Mouse (Mus musculus): ENCODE data around the gene Plk5. TPM values are rescaled to one million over a fixed set of nuclear protein-coding genes. Genes with fewer than 3 reads are reported as not detected.

Gene Plk5
- polyA plus RNA-seq, 1 experiment from 2014 or later: not detected

DNA sequence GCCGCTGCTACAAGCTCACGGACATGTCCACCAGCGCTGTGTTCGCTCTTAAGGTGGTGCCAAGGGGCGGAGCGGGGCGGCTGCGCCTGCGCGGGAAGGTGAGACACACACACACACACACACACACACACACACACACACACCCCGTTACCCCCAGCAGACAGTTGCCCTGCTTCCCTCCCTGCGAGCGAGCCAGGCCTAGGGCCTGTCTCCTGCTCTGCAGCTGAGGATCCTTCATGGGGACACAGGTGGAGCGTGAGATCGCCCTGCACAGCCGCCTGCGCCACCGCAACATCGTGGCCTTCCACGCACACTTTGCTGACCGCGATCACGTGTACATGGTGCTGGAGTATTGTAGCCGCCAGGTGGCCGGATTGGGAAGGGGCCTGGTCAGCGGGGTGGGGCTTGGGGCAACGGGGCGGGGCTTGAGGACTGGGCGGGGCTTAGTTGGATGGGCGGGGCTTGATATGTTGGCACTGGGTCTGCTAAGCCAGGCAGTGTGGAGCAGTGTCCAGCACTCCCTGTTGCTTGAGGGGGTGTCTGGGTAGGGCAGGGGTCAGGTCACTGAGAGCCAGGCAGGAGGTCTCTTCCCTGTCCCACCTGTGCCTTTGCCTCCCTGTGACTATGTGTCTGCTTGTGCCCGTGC is 1.9 kb downstream of the Plk5 start:
- no peak overlapping the region for H3K4me3 ChIP-seq (ENCODE audit: inconsistent target)
- whole genome bisulfite sequencing (ENCODE audit: missing documents): 8% methylated on average over 30 of the region's 31 CpGs
- no peaks in the 10 kb centered on the region for H3K79me2 ChIP-seq (ENCODE audit: inconsistent target)
- no peaks in the 10 kb centered on the region for H3K36me3 ChIP-seq (ENCODE audit: inconsistent target)
- no peak overlapping the region for H3K27ac ChIP-seq

DNA sequence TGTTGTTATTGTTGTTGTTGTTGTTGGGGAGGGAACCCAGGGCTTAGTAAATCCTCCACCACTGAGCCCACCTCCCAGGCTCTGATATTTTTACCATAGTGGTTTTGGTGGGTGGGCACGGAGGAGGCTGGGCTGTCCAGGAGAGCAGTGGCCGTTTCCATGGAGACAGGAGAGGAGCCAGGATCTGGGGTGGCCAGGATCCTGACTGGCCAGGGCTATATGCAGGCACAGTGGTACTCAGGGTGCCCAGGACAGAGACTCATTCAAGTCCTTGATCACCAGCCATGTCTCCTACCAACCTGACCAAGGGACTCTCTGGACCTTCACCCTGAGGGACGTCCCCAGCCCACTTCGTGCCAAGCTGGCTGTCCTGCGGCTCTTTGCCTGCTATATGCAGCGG is 7.5 kb downstream of the Plk5 start:
- 57% methylated on average over 6 of the region's 6 CpGs for whole genome bisulfite sequencing (ENCODE audit: missing documents)
- no peaks in the 10 kb centered on the region for H3K79me2 ChIP-seq (ENCODE audit: inconsistent target)
- H3K36me3 ChIP-seq (ENCODE audit: inconsistent target): no peaks in the 10 kb centered on the region
- H3K4me3 ChIP-seq (ENCODE audit: inconsistent target): no peak overlapping the region
- H3K27ac ChIP-seq: no peak overlapping the region

DNA sequence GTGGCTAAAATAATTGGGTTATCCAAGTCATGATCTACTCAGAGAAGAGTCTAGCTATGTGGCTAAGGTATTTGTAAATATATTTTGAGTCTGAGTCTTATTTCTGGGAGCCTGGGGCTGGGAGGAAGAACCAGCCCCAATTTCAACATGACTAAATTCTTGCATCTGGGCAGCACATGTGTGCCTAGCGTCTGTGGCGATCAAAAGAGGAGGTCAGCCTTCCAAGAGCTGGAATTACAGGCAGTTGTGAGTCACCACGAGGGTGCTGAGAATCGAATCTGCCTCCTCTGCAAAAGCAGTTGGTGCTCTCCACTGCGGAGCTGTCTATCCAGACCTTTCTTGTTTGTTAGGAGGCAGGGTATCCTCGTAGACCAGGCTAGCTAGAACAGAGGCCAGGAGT is 9.5 kb downstream of the Plk5 start:
- H3K36me3 ChIP-seq (ENCODE audit: inconsistent target): no peaks in the 10 kb centered on the region
- no peaks in the 10 kb centered on the region for H3K79me2 ChIP-seq (ENCODE audit: inconsistent target)
- no peak overlapping the region for H3K4me3 ChIP-seq (ENCODE audit: inconsistent target)
- H3K27ac ChIP-seq: no peak overlapping the region
- 81% methylated on average over 6 of the region's 6 CpGs for WGBS (ENCODE audit: missing documents)

DNA sequence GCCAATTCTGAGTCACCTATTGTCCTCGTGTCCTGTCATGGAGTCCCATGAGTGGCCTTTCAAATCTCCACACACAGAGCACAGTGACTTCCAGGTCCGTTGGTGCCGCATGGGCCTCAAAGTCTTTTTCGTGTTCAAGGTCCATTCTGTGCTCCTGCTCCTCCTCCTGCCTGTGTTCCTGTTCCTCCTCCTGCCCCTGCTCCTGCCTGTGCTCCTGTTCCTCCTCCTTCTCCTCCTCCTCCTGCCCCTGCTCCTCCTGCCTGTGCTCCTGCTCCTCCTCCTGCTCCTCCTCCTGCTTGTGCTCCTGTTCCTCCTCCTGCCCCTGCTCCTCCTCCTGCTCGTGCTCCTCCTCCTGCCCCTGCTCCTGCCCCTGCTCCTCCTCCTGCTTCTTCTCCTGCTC is 11.7 kb downstream of the Plk5 start:
- WGBS (ENCODE audit: missing documents): 58% methylated on average over 4 of the region's 5 CpGs
- H3K4me3 ChIP-seq (ENCODE audit: inconsistent target): no peak overlapping the region
- no peak overlapping the region for H3K27ac ChIP-seq
- H3K79me2 ChIP-seq (ENCODE audit: inconsistent target): no peaks in the 10 kb centered on the region
- H3K36me3 ChIP-seq (ENCODE audit: inconsistent target): no peaks in the 10 kb centered on the region

DNA sequence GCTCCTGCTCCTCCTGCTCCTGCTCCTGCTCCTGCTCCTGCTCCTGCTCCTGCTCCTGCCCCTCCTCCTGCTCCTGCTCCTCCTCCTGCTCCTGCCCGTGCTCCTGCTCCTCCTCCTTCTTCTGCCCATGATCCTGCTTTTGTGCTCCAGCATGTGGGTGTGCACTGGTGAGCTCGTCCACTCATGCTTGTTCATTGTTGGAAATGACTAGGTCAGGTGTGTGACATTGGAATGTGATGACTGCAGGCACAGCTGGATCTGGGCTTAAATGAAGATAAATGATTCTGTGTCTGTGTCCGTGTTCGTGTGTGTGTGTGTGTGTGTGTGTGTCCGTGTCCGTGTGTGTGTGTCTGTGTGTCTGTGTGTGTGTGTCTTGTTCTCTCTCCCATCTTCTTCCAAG is 12.1 kb downstream of the Plk5 start:
- WGBS (ENCODE audit: missing documents): 91% methylated on average over 6 of the region's 6 CpGs
- H3K4me3 ChIP-seq (ENCODE audit: inconsistent target): no peak overlapping the region
- H3K79me2 ChIP-seq (ENCODE audit: inconsistent target): no peaks in the 10 kb centered on the region
- no peak overlapping the region for H3K27ac ChIP-seq
- no peaks in the 10 kb centered on the region for H3K36me3 ChIP-seq (ENCODE audit: inconsistent target)

DNA sequence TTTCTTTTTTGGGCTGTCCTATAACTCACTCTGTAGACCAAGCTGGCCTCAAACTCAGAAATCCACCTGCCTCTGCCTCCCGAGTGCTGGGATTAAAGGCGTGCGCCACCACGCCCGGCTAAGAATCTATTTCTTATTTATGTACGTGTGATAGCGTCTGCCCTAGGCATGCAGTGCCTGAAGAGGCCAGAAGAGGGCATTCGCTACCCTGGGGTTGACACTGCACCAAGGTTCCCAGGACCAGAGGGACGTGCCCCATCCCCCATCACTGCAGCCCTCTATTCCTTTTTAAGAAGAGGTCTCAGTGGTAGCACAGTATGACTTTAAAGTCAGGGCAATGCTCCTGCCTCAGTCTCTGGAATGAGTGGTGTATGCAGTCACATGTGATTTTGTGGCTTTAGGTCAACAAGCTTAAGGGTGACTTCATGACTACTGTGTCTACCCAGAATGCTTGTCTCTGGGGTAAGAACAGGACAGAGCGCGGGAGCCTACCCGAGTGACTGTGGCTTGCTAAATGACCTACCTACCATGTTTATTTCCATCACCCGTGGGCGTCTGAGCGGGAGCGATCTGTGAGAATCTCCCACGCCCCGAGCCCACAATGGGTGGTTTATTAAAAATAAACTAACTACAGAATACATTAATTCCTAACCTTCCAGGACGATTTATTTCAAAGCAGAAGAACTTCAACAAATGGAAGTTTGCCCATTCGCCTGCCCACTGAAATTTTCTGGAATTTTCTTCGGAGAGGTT is 13.9 kb downstream of the Plk5 start:
- WGBS (ENCODE audit: missing documents): 83% methylated on average over 21 of the region's 21 CpGs
- H3K4me3 ChIP-seq (ENCODE audit: inconsistent target): no peak overlapping the region
- H3K27ac ChIP-seq: no peak overlapping the region
- H3K79me2 ChIP-seq (ENCODE audit: inconsistent target): no peaks in the 10 kb centered on the region
- no peaks in the 10 kb centered on the region for H3K36me3 ChIP-seq (ENCODE audit: inconsistent target)

DNA sequence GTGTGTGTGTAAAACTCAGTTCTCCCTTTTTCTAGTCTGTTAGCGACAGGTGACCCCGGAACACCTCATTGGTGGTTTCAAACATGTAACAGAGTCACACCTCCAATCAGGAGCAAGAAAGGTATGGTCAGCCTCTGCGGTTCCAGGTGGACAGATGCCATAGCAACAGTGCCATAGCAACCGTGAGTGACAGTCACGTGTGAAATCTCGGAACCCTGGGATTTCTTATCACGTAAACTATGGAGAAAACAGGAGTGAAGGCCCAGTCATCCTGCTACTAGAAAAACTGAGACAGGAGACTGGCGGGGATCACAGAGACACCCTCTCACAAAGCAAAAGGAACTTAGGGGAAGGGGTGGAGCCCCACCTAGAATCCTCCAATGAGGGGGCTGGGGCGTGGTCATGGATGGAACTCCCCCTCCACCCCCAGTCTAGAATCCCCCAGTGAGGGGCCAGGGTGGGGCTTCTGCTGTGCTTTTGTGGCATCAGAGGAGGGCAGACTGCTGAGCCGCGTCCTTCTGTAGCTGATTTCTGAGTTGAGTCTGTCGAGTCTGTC is 15.2 kb downstream of the Plk5 start:
- H3K36me3 ChIP-seq (ENCODE audit: inconsistent target): no peaks in the 10 kb centered on the region
- no peak overlapping the region for H3K27ac ChIP-seq
- no peak overlapping the region for H3K4me3 ChIP-seq (ENCODE audit: inconsistent target)
- 9% methylated on average over 12 of the region's 12 CpGs for WGBS (ENCODE audit: missing documents)
- H3K79me2 ChIP-seq (ENCODE audit: inconsistent target): no peaks in the 10 kb centered on the region

DNA sequence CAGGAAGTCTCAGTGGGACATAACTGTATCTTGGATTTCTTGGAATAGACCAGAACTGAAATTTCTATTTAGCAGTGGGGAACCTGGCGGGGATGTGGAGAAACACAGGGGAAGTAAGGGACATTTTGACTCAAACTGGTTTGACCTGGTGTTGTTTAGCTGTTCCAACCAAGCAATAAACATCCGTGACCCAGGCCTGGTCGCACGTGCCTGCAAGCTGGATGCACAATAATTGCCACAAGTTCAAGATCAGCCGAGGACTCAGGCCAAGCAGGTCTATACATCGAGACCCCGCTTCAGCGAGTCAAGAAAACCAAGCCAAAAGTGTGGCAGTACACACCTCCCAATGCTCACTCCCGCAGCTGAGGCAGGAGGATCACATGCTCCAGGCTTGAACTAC is 15.7 kb downstream of the Plk5 start:
- Histone ChIP-seq H3K4me3 (ENCODE audit: inconsistent target) (no peak overlapping the region), H3K36me3 (ENCODE audit: inconsistent target) (no peaks in the 10 kb centered on the region), H3K27ac (no peak overlapping the region), H3K79me2 (ENCODE audit: inconsistent target) (no peaks in the 10 kb centered on the region)
- 73% methylated on average over 9 of the region's 9 CpGs for WGBS (ENCODE audit: missing documents)

DNA sequence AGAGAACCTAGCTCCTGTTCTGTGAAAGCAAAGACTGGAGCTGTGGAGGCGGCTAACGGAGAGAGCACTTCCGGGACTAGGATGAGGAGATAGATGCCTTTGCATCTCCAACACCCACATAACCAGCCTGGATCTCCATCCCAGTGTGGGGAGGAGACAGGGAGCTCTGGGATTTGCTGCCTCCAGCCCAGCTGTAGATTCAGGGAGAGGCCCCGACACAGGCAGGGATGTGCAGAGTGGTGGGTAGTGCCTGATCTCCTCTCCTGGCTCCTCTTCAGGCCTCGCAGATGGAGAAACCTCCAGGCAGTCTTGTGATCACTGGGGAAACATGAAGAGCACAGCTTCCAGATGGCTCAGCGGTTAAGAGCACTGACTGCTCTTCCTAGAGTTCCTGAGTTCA is 16.4 kb downstream of the Plk5 start:
- 92% methylated on average over 6 of the region's 6 CpGs for WGBS (ENCODE audit: missing documents)
- no peak overlapping the region for H3K27ac ChIP-seq
- no peak overlapping the region for H3K4me3 ChIP-seq (ENCODE audit: inconsistent target)
- no peaks in the 10 kb centered on the region for H3K36me3 ChIP-seq (ENCODE audit: inconsistent target)
- H3K79me2 ChIP-seq (ENCODE audit: inconsistent target): no peaks in the 10 kb centered on the region

DNA sequence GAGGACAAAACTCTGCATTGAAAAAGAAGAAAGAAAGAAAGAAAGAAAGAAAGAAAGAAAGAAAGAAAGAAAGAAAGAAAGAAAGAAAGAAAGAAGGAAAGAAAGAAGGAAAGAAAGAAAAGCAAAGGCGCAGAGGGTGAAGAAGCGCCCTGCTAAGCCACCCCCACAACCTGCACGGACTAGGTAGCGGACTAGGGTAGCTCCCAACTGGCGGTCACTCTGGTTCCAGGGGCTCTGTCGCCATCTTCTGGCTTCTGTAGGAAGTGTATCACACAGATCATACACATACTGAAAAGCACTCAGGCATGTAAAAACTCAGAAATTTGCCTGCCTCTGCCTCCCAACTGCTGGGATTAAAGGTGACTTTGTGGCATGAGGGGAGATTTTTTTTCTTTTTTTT is 17.8 kb downstream of the Plk5 start:
- Histone ChIP-seq H3K27ac (no peak overlapping the region), H3K79me2 (ENCODE audit: inconsistent target) (no peaks in the 10 kb centered on the region), H3K4me3 (ENCODE audit: inconsistent target) (no peak overlapping the region), H3K36me3 (ENCODE audit: inconsistent target) (no peaks in the 10 kb centered on the region)
- 40% methylated on average over 5 of the region's 6 CpGs for WGBS (ENCODE audit: missing documents)

DNA sequence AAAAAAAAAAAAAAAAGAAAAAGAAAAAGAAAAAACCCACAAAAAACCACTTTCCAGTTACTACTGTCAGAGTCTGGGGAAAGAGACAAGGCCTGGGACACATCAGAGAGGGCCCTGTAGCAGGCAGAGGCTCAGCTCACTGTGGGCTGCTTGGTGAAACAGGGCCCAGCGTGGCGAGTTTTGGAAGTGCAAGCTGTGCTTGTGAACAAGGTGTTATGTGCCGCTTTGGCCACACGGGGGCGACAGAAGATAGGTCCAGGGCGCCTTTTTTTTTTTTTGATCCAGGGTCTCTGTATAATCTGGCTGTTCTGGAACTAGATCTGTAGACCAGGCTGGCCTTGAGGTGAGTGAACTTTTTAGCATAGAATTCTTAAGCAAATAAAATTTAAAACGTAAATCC is 19.9 kb downstream of the Plk5 start:
- H3K4me3 ChIP-seq (ENCODE audit: inconsistent target): no peak overlapping the region
- WGBS (ENCODE audit: missing documents): 0% methylated on average over 7 of the region's 7 CpGs

DNA sequence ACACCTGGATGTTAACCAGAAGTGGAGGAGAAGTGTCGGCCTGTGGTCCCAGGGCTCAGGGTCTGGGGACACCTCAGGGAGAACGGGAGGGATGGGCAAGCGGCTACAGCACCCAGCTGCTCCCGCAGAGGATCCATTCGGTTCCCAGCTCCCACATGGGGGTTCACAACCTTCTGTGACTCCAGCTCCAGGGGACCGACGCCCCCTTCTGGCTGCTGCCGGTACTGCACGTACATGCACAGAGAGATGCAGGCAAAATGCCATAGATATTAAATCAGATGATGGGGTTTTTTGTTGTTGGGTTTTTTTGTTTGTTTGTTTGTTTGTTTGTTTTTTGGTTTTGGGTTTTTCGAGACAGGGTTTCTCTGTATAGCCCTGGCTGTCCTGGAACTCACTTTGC is 21.5 kb downstream of the Plk5 start:
- Histone ChIP-seq H3K79me2 (ENCODE audit: inconsistent target) (no peaks in the 10 kb centered on the region), H3K27ac (no peak overlapping the region), H3K4me3 (ENCODE audit: inconsistent target) (no peak overlapping the region), H3K36me3 (ENCODE audit: inconsistent target) (no peaks in the 10 kb centered on the region)
- 55% methylated on average over 10 of the region's 10 CpGs for WGBS (ENCODE audit: missing documents)

More for the DNA sequence above, 19.9 kb downstream of the Plk5 start:
- no peaks in the 10 kb centered on the region for H3K36me3 ChIP-seq (ENCODE audit: inconsistent target)
- no peaks in the 10 kb centered on the region for H3K79me2 ChIP-seq (ENCODE audit: inconsistent target)
- no peak overlapping the region for H3K27ac ChIP-seq

DNA sequence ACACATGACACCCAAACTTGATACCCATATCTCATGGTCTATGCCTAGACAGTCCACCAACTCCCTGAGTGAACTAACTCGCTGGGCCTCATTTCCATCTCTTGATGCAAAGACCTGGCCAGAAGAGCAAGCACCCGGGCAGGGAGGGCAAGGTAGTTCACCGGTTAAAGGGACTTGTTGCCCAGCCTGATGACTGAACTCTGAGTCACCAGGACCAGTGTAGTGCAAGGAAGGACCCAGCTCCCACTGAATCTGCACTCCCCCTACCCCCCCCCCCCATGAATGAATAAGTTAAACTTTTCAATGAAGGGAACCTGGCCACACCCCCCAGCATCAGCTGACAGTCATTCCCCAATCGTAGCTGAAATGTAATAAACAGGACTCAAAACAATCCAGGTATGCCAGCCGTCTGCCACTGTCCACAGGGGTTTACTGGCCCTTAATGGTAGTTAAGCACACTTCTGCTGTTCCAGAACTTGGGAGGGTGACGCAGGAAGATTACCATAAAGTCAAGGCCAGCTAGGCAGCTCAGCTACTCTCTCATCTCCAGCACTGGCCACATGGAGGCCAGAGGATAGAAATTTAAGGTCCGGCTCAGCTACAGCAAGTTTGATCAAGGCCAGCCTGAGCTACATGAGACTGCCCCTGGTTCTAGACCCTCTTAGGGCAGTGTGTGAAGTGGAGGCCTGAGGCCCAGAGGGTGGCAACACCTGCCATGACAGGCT is 26.5 kb downstream of the Plk5 start:
- Histone ChIP-seq H3K79me2 (ENCODE audit: inconsistent target) (peaks cover 37% of the 10 kb centered on the region; the same call in 1 of the 2 replicates), H3K27ac (no peak overlapping the region), H3K36me3 (ENCODE audit: inconsistent target) (no peaks in the 10 kb centered on the region), H3K4me3 (ENCODE audit: inconsistent target) (no peak overlapping the region)
- 99% methylated on average over 7 of the region's 7 CpGs for WGBS (ENCODE audit: missing documents)

DNA sequence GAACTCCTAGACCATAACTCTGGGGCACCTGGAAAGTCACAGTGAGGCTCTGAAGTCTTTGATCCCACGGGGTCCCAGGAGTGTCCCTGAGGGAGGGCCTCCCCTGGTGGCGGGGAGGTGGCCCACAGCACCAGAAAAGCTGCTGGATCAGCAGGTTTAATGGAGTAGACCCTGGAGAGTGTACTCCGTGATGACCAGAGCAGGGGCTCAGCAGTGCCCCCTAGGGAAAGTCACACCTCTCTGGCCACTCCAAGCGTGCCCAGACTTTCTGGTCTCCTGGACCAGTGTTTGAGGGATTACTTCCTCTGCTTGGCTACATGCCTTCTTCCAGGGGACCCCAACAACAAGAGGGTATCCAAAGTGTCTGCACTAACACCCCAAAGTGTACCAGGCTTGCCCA is 27.2 kb downstream of the Plk5 start:
- Histone ChIP-seq H3K79me2 (ENCODE audit: inconsistent target) (peaks cover 37% of the 10 kb centered on the region; the same call in 1 of the 2 replicates), H3K4me3 (ENCODE audit: inconsistent target) (no peak overlapping the region), H3K36me3 (ENCODE audit: inconsistent target) (no peaks in the 10 kb centered on the region), H3K27ac (no peak overlapping the region)
- 88% methylated on average over 4 of the region's 4 CpGs for WGBS (ENCODE audit: missing documents)

DNA sequence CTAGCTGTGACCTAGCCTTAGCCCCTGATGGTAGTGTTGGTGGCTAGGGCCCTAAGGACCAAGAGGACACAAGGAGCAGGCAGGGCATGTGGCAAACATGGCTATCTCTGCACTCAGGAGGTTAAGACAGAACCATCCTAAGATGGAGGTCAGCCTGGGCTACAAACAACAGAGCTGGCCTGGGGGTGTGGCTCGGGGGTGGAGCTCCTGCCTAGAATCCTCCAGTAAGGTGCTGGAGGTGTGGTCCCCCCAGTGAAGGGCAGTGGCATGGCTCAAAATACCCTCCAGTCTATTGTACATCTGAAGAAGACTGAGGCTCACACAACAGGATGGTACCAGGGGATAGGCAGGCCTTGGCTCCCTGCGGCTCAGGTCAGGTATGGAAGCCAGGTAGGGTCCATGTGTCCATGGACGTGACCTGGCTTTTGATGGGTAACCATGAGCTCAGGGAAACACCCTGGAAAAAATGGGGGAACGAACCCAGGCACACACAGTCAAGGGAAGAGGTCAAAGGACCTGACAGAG is 27.9 kb downstream of the Plk5 start:
- H3K4me3 ChIP-seq (ENCODE audit: inconsistent target): no peak overlapping the region
- H3K79me2 ChIP-seq (ENCODE audit: inconsistent target): peaks cover 37% of the 10 kb centered on the region; the same call in 1 of the 2 replicates
- H3K36me3 ChIP-seq (ENCODE audit: inconsistent target): no peaks in the 10 kb centered on the region
- H3K27ac ChIP-seq: no peak overlapping the region
- WGBS (ENCODE audit: missing documents): 74% methylated on average over 4 of the region's 4 CpGs

Measured in macrophage (primary cell).